Mouse (Mus musculus): ENCODE measurements at regions not wholly inside any gene's neighbourhood (a gene's known extent, or its start where the extent isn't known, plus 50 kb on each side); places are given as distances from the start of the nearest gene placed in this dataset.

GRCm38 (mm10) chr7:40245188-40245587, 652.9 kb upstream of the Vstm2b start:
- ATAC-seq (ENCODE audit: extremely low read depth, insufficient number of reproducible peaks, low FRiP score, poor library complexity, severe bottlenecking), result no peak

GRCm38 (mm10) chr7:40248521-40248920, 649.6 kb upstream of the Vstm2b start:
- no peak for ATAC-seq (ENCODE audit: extremely low read depth, insufficient number of reproducible peaks, low FRiP score, poor library complexity, severe bottlenecking)

- ATAC-seq (ENCODE audit: extremely low read depth, insufficient number of reproducible peaks, low FRiP score, poor library complexity, severe bottlenecking), result no peak
Measured at GRCm38 (mm10) chr7:40253486-40253885, 644.6 kb upstream of the Vstm2b start.

GRCm38 (mm10) chr7:40257733-40258376, 640.3 kb upstream of the Vstm2b start:
- ATAC-seq (ENCODE audit: extremely low read depth, insufficient number of reproducible peaks, low FRiP score, poor library complexity, severe bottlenecking), result no peak

- ATAC-seq (ENCODE audit: extremely low read depth, insufficient number of reproducible peaks, low FRiP score, poor library complexity, severe bottlenecking), result no peak
Measured at GRCm38 (mm10) chr7:40258377-40258739, 639.8 kb upstream of the Vstm2b start.

- ATAC-seq (ENCODE audit: extremely low read depth, insufficient number of reproducible peaks, low FRiP score, poor library complexity, severe bottlenecking), result no peak
Measured at GRCm38 (mm10) chr7:40273459-40274072, 624.6 kb upstream of the Vstm2b start.

GRCm38 (mm10) chr7:40275078-40275477, 623.0 kb upstream of the Vstm2b start:
- ATAC-seq (ENCODE audit: extremely low read depth, insufficient number of reproducible peaks, low FRiP score, poor library complexity, severe bottlenecking), result no peak

GRCm38 (mm10) chr7:40275658-40276057, 622.5 kb upstream of the Vstm2b start:
- no peak for ATAC-seq (ENCODE audit: extremely low read depth, insufficient number of reproducible peaks, low FRiP score, poor library complexity, severe bottlenecking)

GRCm38 (mm10) chr7:40276116-40276515, 622.0 kb upstream of the Vstm2b start:
- ATAC-seq (ENCODE audit: extremely low read depth, insufficient number of reproducible peaks, low FRiP score, poor library complexity, severe bottlenecking), result no peak

GRCm38 (mm10) chr7:40290166-40290565, 608.0 kb upstream of the Vstm2b start:
- ATAC-seq (ENCODE audit: extremely low read depth, insufficient number of reproducible peaks, low FRiP score, poor library complexity, severe bottlenecking), result no peak

GRCm38 (mm10) chr7:40310558-40310957, 587.6 kb upstream of the Vstm2b start:
- no peak for ATAC-seq (ENCODE audit: extremely low read depth, insufficient number of reproducible peaks, low FRiP score, poor library complexity, severe bottlenecking)

GRCm38 (mm10) chr7:40321171-40321570, 577.0 kb upstream of the Vstm2b start:
- no peak for ATAC-seq (ENCODE audit: extremely low read depth, insufficient number of reproducible peaks, low FRiP score, poor library complexity, severe bottlenecking)

GRCm38 (mm10) chr7:40325188-40325705, 572.9 kb upstream of the Vstm2b start:
- no peak for ATAC-seq (ENCODE audit: extremely low read depth, insufficient number of reproducible peaks, low FRiP score, poor library complexity, severe bottlenecking)

- ATAC-seq (ENCODE audit: extremely low read depth, insufficient number of reproducible peaks, low FRiP score, poor library complexity, severe bottlenecking), result no peak
Measured at GRCm38 (mm10) chr7:40332455-40332854, 565.7 kb upstream of the Vstm2b start.

- no peak for ATAC-seq (ENCODE audit: extremely low read depth, insufficient number of reproducible peaks, low FRiP score, poor library complexity, severe bottlenecking)
Measured at GRCm38 (mm10) chr7:40352306-40352705, 545.8 kb upstream of the Vstm2b start.

GRCm38 (mm10) chr7:40362719-40363118, 535.4 kb upstream of the Vstm2b start:
- ATAC-seq (ENCODE audit: extremely low read depth, insufficient number of reproducible peaks, low FRiP score, poor library complexity, severe bottlenecking), result no peak

- no peak for ATAC-seq (ENCODE audit: extremely low read depth, insufficient number of reproducible peaks, low FRiP score, poor library complexity, severe bottlenecking)
Measured at GRCm38 (mm10) chr7:40372713-40373112, 525.4 kb upstream of the Vstm2b start.

- ATAC-seq (ENCODE audit: extremely low read depth, insufficient number of reproducible peaks, low FRiP score, poor library complexity, severe bottlenecking), result no peak
Measured at GRCm38 (mm10) chr7:40377839-40378238, 520.3 kb upstream of the Vstm2b start.

- ATAC-seq (ENCODE audit: extremely low read depth, insufficient number of reproducible peaks, low FRiP score, poor library complexity, severe bottlenecking), result no peak
Measured at GRCm38 (mm10) chr7:40381244-40381643, 516.9 kb upstream of the Vstm2b start.

GRCm38 (mm10) chr7:40388152-40388551, 510.0 kb upstream of the Vstm2b start:
- ATAC-seq (ENCODE audit: extremely low read depth, insufficient number of reproducible peaks, low FRiP score, poor library complexity, severe bottlenecking), result no peak

- ATAC-seq (ENCODE audit: extremely low read depth, insufficient number of reproducible peaks, low FRiP score, poor library complexity, severe bottlenecking), result no peak
Measured at GRCm38 (mm10) chr7:40389795-40390194, 508.3 kb upstream of the Vstm2b start.
